21 mouse cellular contexts compared by ENCODE assay signal in the genomic region with DNA sequence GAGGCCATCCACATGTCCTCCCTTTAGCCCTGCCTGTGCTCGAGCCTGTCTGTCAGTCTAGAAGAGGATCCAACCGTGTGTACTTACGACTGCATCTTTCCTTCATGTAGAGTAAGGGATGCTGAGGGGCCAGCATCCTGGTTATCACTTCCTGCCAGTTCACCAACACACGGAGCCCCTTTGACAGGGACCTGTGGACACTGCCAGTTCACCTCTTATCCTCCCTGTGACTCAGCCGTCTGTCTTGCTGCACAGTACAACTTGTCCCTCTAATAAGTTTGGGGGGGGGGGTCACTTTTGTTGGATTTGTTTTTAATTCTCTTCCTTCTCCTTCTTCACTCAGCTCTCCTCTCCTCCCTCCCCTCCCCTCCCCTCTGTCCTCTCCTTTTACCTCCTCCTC.
"Had no signal": no experiment of that assay in that cellular context is flagged by ENCODE, and none has a peak within 500 bp of the region (broad histone marks: within the 10 kb centered on the region; RNA-seq: fewer than 3 reads in every experiment).

No protein-coding gene starts in this region.

- DNase-seq: kidney, adult 11 months; kidney, adult 8-10 months; kidney, postnatal 10 days; kidney, postnatal 36 days; layer of hippocampus, adult 9-11 months; lung, embryonic 14.5 days; midbrain, embryonic 14.5 days; right cerebral cortex, postnatal 25 days; spleen, adult 18-20 months; thymus, postnatal 25 days had no signal

- H3K27ac ChIP-seq: intestine, embryonic 15.5 days; kidney, embryonic 15.5 days; layer of hippocampus, adult 2 months; left cerebral cortex, adult 2 months; limb, embryonic 12.5 days; limb, embryonic 15.5 days; macrophage; neural tube, embryonic 12.5 days; stomach, embryonic 15.5 days had no signal

- H3K9me3 ChIP-seq: intestine, embryonic 15.5 days; kidney, embryonic 15.5 days; limb, embryonic 12.5 days; limb, embryonic 15.5 days; neural tube, embryonic 12.5 days; stomach, embryonic 15.5 days had no signal

- H3K27me3 ChIP-seq: intestine, embryonic 15.5 days; limb, embryonic 12.5 days; stomach, embryonic 15.5 days had no signal

- H3K9ac ChIP-seq: intestine, embryonic 15.5 days; kidney, embryonic 15.5 days; limb, embryonic 12.5 days; limb, embryonic 15.5 days; lung, embryonic 14.5 days; neural tube, embryonic 12.5 days; stomach, embryonic 15.5 days had no signal

- H3K4me3 ChIP-seq: intestine, embryonic 15.5 days; kidney, embryonic 15.5 days; layer of hippocampus, adult 2 months; left cerebral cortex, adult 2 months; limb, embryonic 12.5 days; limb, embryonic 15.5 days; neural tube, embryonic 12.5 days; stomach, embryonic 15.5 days had no signal

- H3K36me3 ChIP-seq: intestine, embryonic 15.5 days; kidney, embryonic 15.5 days; limb, embryonic 12.5 days; limb, embryonic 15.5 days; neural tube, embryonic 12.5 days; stomach, embryonic 15.5 days had no signal

- H3K4me2 ChIP-seq: intestine, embryonic 15.5 days; kidney, embryonic 15.5 days; limb, embryonic 12.5 days; limb, embryonic 15.5 days; lung, embryonic 14.5 days; midbrain, embryonic 11.5 days; neural tube, embryonic 12.5 days; stomach, embryonic 15.5 days had no signal

- ATAC-seq: intestine, embryonic 15.5 days; lung, postnatal 0 days had no signal
